Mouse (Mus musculus): Measurements from ENCODE around the gene Ttll4.

- no peak for TF ChIP-seq CTCF (IDR thresholded peaks at IDR 0.05; ENCODE audit: insufficient read depth, low read depth, low read length)
- no peak for TF ChIP-seq POLR2A (IDR thresholded peaks at IDR 0.05; ENCODE audit: insufficient read depth, low read depth, low read length)
Measured at GRCm38 (mm10) chr1:74715886-74716285, 54.3 kb downstream of the Ttll4 start.

All from olfactory bulb, adult 2 months (tissue).